Mouse (Mus musculus): ENCODE results near the gene Vmn1r47. TPM values are rescaled to one million over a fixed set of nuclear protein-coding genes. Genes with fewer than 3 reads are reported as not detected.
"Not testable (repeated sequence)": the region's sequence is repeated elsewhere in the genome, so short reads cannot be mapped to it uniquely, and the experiment has no call there.

Vmn1r47 gene
- total RNA-seq (2012; rRNA removed): 0.58 and 1.4 TPM in 2 replicates

GRCm38 (mm10) chr6:90015847-90016246 is at the start of gene Vmn1r47:
Gene Vmn1r47, plus strand, starts transcription at chr6:90016147.
- H3K9ac ChIP-seq (ENCODE audit: insufficient read depth, low read depth, low read length, poor library complexity, severe bottlenecking); H3K36me3 ChIP-seq (ENCODE audit: control insufficient read depth, insufficient read depth, low read length, poor library complexity, severe bottlenecking); in situ Hi-C loops (cut with MboI; ENCODE audit: low sequenced_read_pairs in 2 of 2, unreplicated experiment in 2 of 2); H3K9me3 ChIP-seq (ENCODE audit: control insufficient read depth, insufficient read depth, low read depth, low read length); DNase-seq (ENCODE audit: low read depth, low spot score); H3K27ac ChIP-seq (ENCODE audit: insufficient read depth, low read depth, low read length, poor library complexity, severe bottlenecking); H3K4me1 ChIP-seq (ENCODE audit: control insufficient read depth in 2 of 2, insufficient read depth in 2 of 2, low read length in 2 of 2, poor library complexity in 1 of 2); H3K4me3 ChIP-seq (ENCODE audit: insufficient read depth in 1 of 2, low read depth in 1 of 2, low read length in 2 of 2, poor library complexity in 1 of 2, severe bottlenecking in 1 of 2): not testable (repeated sequence)

DNA sequence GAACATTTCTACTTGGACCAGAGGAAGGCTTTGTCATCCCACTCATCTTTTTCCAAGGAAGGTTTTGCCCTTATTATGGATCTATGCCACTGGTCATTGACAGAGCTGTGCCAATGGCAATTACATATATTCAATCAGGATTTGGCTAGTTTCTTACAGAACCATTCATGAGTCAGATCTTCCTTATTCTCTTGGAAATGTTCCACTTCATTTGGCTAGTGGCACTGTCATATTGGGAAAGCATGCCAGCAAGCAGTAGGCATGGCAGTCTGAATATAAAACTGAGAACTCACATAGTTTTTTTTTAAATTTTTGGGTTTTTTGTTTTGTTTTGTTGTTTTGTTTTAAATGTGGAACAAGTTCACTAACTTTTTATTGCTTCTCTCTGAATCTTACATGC is 49.6 kb upstream of the Vmn1r47 start:
- TF ChIP-seq HCFC1 (IDR thresholded peaks at IDR 0.05; ENCODE audit: borderline replicate concordance, insufficient read depth, low read length) (no peak), CHD2 (IDR thresholded peaks at IDR 0.05; ENCODE audit: low read depth, low read length) (no peak), ZC3H11A (IDR thresholded peaks at IDR 0.05; ENCODE audit: borderline replicate concordance, low read depth, low read length) (no peak), MAFK (IDR thresholded peaks at IDR 0.05; ENCODE audit: insufficient read depth, low read depth, low read length) (no peak), ZNF384 (IDR thresholded peaks at IDR 0.05; ENCODE audit: low read depth, low read length) (no peak)

GRCm38 (mm10) chr6:89969013-89969412 is 46.9 kb upstream of the Vmn1r47 start, which contains the start of gene Vmn1r46:
Gene Vmn1r46, plus strand, starts transcription at chr6:89969313.
- H3K9me3 ChIP-seq (ENCODE audit: control insufficient read depth, insufficient read depth, low read depth, low read length): no peaks in the 10 kb centered on the region
- no peak within 1 kb of the TSS for H3K4me3 ChIP-seq (ENCODE audit: insufficient read depth in 1 of 2, low read depth in 1 of 2, low read length in 2 of 2, poor library complexity in 1 of 2, severe bottlenecking in 1 of 2)
- no peak within 1 kb of the TSS for H3K27ac ChIP-seq (ENCODE audit: insufficient read depth, low read depth, low read length, poor library complexity, severe bottlenecking)
- no peak within 1 kb of the TSS for H3K9ac ChIP-seq (ENCODE audit: insufficient read depth, low read depth, low read length, poor library complexity, severe bottlenecking)
- TF ChIP-seq ZC3H11A (IDR thresholded peaks at IDR 0.05; ENCODE audit: borderline replicate concordance, low read depth, low read length) (no peak), CHD2 (IDR thresholded peaks at IDR 0.05; ENCODE audit: low read depth, low read length) (no peak), HCFC1 (IDR thresholded peaks at IDR 0.05; ENCODE audit: borderline replicate concordance, insufficient read depth, low read length) (no peak), ZNF384 (IDR thresholded peaks at IDR 0.05; ENCODE audit: low read depth, low read length) (no peak), MAFK (IDR thresholded peaks at IDR 0.05; ENCODE audit: insufficient read depth, low read depth, low read length) (no peak)
- no peaks in the 10 kb centered on the region for H3K36me3 ChIP-seq (ENCODE audit: control insufficient read depth, insufficient read depth, low read length, poor library complexity, severe bottlenecking)
- in situ Hi-C loops (cut with MboI; ENCODE audit: low sequenced_read_pairs in 2 of 2, unreplicated experiment in 2 of 2): no loop called here
- no peaks in the 10 kb centered on the region for H3K4me1 ChIP-seq (ENCODE audit: control insufficient read depth in 2 of 2, insufficient read depth in 2 of 2, low read length in 2 of 2, poor library complexity in 1 of 2)
- no peak for DNase-seq (ENCODE audit: low read depth, low spot score)

More for the DNA sequence above, 49.6 kb upstream of the Vmn1r47 start:
- H3K36me3 ChIP-seq (ENCODE audit: control insufficient read depth, insufficient read depth, low read length, poor library complexity, severe bottlenecking): no peaks in the 10 kb centered on the region
- DNase-seq (ENCODE audit: low read depth, low spot score): no peak
- H3K9ac ChIP-seq (ENCODE audit: insufficient read depth, low read depth, low read length, poor library complexity, severe bottlenecking): no peak overlapping the region
- no peak overlapping the region for H3K27ac ChIP-seq (ENCODE audit: insufficient read depth, low read depth, low read length, poor library complexity, severe bottlenecking)
- in situ Hi-C loops (cut with MboI; ENCODE audit: low sequenced_read_pairs in 2 of 2, unreplicated experiment in 2 of 2): no loop called here
- H3K4me1 ChIP-seq (ENCODE audit: control insufficient read depth in 2 of 2, insufficient read depth in 2 of 2, low read length in 2 of 2, poor library complexity in 1 of 2): no peaks in the 10 kb centered on the region
- no peaks in the 10 kb centered on the region for H3K9me3 ChIP-seq (ENCODE audit: control insufficient read depth, insufficient read depth, low read depth, low read length)
- H3K4me3 ChIP-seq (ENCODE audit: insufficient read depth in 1 of 2, low read depth in 1 of 2, low read length in 2 of 2, poor library complexity in 1 of 2, severe bottlenecking in 1 of 2): no peak overlapping the region

GRCm38 (mm10) chr6:89985989-89986388 is 30.0 kb upstream of the Vmn1r47 start:
- Histone ChIP-seq H3K27ac (ENCODE audit: insufficient read depth, low read depth, low read length, poor library complexity, severe bottlenecking) (no peak overlapping the region), H3K4me1 (ENCODE audit: control insufficient read depth in 2 of 2, insufficient read depth in 2 of 2, low read length in 2 of 2, poor library complexity in 1 of 2) (no peaks in the 10 kb centered on the region), H3K4me3 (ENCODE audit: insufficient read depth in 1 of 2, low read depth in 1 of 2, low read length in 2 of 2, poor library complexity in 1 of 2, severe bottlenecking in 1 of 2) (no peak overlapping the region), H3K9ac (ENCODE audit: insufficient read depth, low read depth, low read length, poor library complexity, severe bottlenecking) (no peak overlapping the region), H3K9me3 (ENCODE audit: control insufficient read depth, insufficient read depth, low read depth, low read length) (no peaks in the 10 kb centered on the region), H3K36me3 (ENCODE audit: control insufficient read depth, insufficient read depth, low read length, poor library complexity, severe bottlenecking) (no peaks in the 10 kb centered on the region)
- in situ Hi-C loops (cut with MboI; ENCODE audit: low sequenced_read_pairs in 2 of 2, unreplicated experiment in 2 of 2): no loop called here
- TF ChIP-seq MAFK (IDR thresholded peaks at IDR 0.05; ENCODE audit: insufficient read depth, low read depth, low read length) (no peak), ZNF384 (IDR thresholded peaks at IDR 0.05; ENCODE audit: low read depth, low read length) (no peak), ZC3H11A (IDR thresholded peaks at IDR 0.05; ENCODE audit: borderline replicate concordance, low read depth, low read length) (no peak), CHD2 (IDR thresholded peaks at IDR 0.05; ENCODE audit: low read depth, low read length) (no peak), HCFC1 (IDR thresholded peaks at IDR 0.05; ENCODE audit: borderline replicate concordance, insufficient read depth, low read length) (no peak)
- DNase-seq (ENCODE audit: low read depth, low spot score): no peak

DNA sequence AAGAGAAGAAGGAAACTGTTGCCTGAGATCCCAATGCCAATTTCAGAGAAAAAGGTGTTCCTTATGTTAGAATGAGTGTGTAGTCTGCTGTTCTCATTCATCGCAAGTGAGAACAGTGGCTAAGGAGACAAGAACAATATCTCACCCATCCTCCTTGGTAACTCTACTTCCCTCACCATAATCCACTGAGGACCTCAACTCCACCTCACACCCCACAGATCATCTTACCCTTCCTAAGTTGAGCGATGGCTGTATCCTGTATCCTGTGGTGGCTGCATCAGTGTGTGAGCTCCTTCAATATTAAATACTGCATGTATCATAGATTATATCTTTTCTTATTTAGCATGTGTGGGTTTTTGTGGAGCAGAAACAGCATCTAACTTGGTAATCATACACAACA is 20.8 kb downstream of the Vmn1r47 start, which contains the start of gene Vmn1r48:
Vmn1r48 (minus strand) TSS at position 101 of the 400 bp plus-strand sequence.
- H3K4me3 ChIP-seq (ENCODE audit: insufficient read depth in 1 of 2, low read depth in 1 of 2, low read length in 2 of 2, poor library complexity in 1 of 2, severe bottlenecking in 1 of 2); DNase-seq (ENCODE audit: low read depth, low spot score); H3K36me3 ChIP-seq (ENCODE audit: control insufficient read depth, insufficient read depth, low read length, poor library complexity, severe bottlenecking); in situ Hi-C loops (cut with MboI; ENCODE audit: low sequenced_read_pairs in 2 of 2, unreplicated experiment in 2 of 2); H3K4me1 ChIP-seq (ENCODE audit: control insufficient read depth in 2 of 2, insufficient read depth in 2 of 2, low read length in 2 of 2, poor library complexity in 1 of 2); H3K27ac ChIP-seq (ENCODE audit: insufficient read depth, low read depth, low read length, poor library complexity, severe bottlenecking); H3K9ac ChIP-seq (ENCODE audit: insufficient read depth, low read depth, low read length, poor library complexity, severe bottlenecking); H3K9me3 ChIP-seq (ENCODE audit: control insufficient read depth, insufficient read depth, low read depth, low read length): not testable (repeated sequence)

Other genes starting within 250 kb of the Vmn1r47 start
- gene Vmn1r42, start 139.7 kb upstream of the Vmn1r47 start, total RNA-seq (2012; rRNA removed): not detected in 2 replicates
- 0.13 TPM in 1 of 2 replicates, not detected in the other for gene Vmn1r43, start 139.7 kb upstream of the Vmn1r47 start, total RNA-seq (2012; rRNA removed)
- not detected in 2 replicates for gene Vmn1r44, start 132.5 kb upstream of the Vmn1r47 start, total RNA-seq (2012; rRNA removed)
- gene Vmn1r45, start 75.5 kb upstream of the Vmn1r47 start, total RNA-seq (2012; rRNA removed): not detected in 2 replicates
- not detected in 2 replicates for gene Vmn1r46, start 46.8 kb upstream of the Vmn1r47 start, total RNA-seq (2012; rRNA removed)
- gene Vmn1r48, start 20.7 kb downstream of the Vmn1r47 start, total RNA-seq (2012; rRNA removed): not detected in 2 replicates
- gene Vmn1r49, start 62.4 kb downstream of the Vmn1r47 start, total RNA-seq (2012; rRNA removed): not detected in 2 replicates
- not detected in 2 replicates for gene Vmn1r50, start 85.3 kb downstream of the Vmn1r47 start, total RNA-seq (2012; rRNA removed)
- not detected in 2 replicates for gene Vmn1r51, start 106.4 kb downstream of the Vmn1r47 start, total RNA-seq (2012; rRNA removed)
- not detected in 2 replicates for gene Vmn1r52, start 158.7 kb downstream of the Vmn1r47 start, total RNA-seq (2012; rRNA removed)
- gene V1ra8, start 186.6 kb downstream of the Vmn1r47 start, total RNA-seq (2012; rRNA removed): not detected in 2 replicates
- gene Vmn1r53, start 208.3 kb downstream of the Vmn1r47 start, total RNA-seq (2012; rRNA removed): 2.1 and 2.3 TPM in 2 replicates
- not detected in 2 replicates for gene Vmn1r54, start 230.2 kb downstream of the Vmn1r47 start, total RNA-seq (2012; rRNA removed)

All from ES-E14 (cell line).